Mouse (Mus musculus) thymus, adult 2 months (tissue): ENCODE results near the gene Itga1.

Experiments
- CTCF ChIP-seq: fragments of 200-500 bp; IDR thresholded peaks from 2 replicates; pipeline ENCODE4 v1.5.1; 2012; ENCODE audit warnings: mild to moderate bottlenecking, control low read depth, low read length, moderate library complexity, borderline replicate concordance; ENCODE audit not compliant: control insufficient read depth, poor library complexity, insufficient read depth; ENCODE audit errors: extremely low read depth
- POLR2A ChIP-seq: fragments of 200-500 bp; IDR thresholded peaks from 2 replicates; pipeline ENCODE4 v1.6.1; 2012; ENCODE audit warnings: mild to moderate bottlenecking, low read length, control low read depth, moderate library complexity; ENCODE audit not compliant: control insufficient read depth, poor library complexity, insufficient read depth; ENCODE audit errors: extremely low read depth

DNA sequence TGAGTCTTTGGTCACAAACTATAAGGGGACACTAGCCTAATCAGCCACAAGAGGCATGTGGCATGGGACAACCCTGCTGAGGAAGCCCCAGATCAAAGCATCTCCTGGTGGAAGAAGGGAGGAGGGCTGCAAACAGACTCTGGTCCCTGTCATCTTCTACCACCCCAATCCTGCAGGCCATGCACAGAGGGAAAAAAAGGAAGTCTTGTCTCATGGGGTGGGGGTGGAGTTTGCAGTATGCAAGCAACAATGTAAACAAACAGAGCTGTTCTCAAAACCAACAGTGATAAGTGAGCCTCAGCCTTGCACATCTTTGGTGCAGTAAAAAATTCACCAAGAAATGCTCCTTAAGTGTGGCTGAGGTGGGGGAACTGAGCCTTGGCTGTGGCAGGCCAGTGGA, 147.2 kb downstream of the Itga1 start:
- TF ChIP-seq CTCF = no peak
- no peak for TF ChIP-seq POLR2A
